Mouse (Mus musculus) mammary gland, adult 2 months (tissue): ENCODE data around the gene Gm10188. TPM values are rescaled to one million over a fixed set of nuclear protein-coding genes. Genes with fewer than 3 reads are reported as not detected.

ENCODE experiments used
- polyA plus RNA-seq: library from polyadenylated mRNA; depleted of rRNA; stranded (reverse); fragments of >200 nt; gene quantifications from 2 replicates; pipeline ENCODE4 v1.2.3, GENCODE M21; 2012; ENCODE audit warnings: low replicate concordance; rRNA removed

Gm10188 gene
- not detected in 2 replicates for polyA plus RNA-seq

DNA sequence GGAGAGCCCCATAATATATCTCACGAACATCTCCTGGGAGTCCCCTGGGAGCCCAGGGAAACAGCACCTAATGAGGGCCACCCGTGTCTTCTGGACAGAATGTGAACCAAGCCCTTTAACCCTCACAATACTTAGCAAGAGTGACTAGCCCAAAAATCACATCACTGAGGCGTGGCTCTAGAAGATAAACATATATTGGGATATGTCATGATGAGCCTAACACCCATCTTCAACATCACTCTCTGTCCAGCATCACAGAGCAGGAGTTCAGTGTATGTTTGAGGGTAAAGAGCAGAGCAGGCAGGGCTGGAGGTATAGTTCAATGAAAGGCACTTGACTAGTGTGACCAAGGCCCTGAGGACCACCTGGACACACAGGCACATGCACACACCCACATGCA, at the start of gene Gm10188:
Gene Gm10188, minus strand, starts transcription at position 101 of the 400 bp plus-strand sequence.

DNA sequence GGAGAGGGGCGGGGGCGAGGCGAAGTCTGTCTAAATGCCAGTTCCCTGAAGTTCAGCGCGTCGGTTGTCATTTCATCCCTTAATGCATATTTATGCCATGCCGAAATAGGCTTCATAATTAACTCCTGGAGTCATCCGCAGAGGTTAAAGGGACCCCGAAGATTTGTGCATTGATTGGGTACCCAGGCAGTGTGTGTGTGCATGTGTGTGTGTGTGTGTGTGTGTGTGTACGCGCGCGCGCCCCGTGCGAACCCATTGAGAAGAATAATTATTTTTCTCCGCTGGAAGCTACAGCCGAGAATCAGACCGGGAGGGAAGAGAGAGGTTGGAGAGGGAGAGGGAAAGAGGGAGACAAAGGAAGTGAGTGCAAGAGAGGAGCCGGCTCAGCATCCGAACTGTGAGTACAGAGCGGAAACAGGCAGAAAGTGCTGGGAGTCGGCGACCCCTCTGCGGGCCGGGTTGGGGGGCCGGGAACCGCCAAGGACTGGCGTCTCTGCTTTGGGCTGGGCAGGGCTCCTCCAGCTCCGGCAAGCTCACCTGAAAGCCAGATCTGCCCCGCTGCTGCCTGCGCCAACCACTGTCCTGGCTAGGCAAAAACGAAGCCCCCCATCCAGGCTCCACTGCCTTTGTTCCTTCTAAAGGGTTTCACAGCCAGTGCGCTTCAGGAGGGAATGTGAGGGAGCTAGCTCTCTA, 38.3 kb downstream of the Gm10188 start, which contains the start of the genes Lemd1 and AC124108.1:
Gene Lemd1, plus strand, starts transcription at position 339 of the 693 bp plus-strand sequence.
Gene AC124108.1, plus strand, starts transcription at position 365 of the 693 bp plus-strand sequence.

Other genes with a start within 250 kb of the Gm10188 start
- 28.4 and 31.0 TPM in 2 replicates for gene Elk4, start 222.2 kb downstream of the Gm10188 start, polyA plus RNA-seq
- 4.3 and 9.2 TPM in 2 replicates for gene Mfsd4a, start 161.7 kb downstream of the Gm10188 start, polyA plus RNA-seq
- 22.3 and 23.9 TPM in 2 replicates for gene Cdk18, start 90.1 kb downstream of the Gm10188 start, polyA plus RNA-seq
- gene Lemd1, start 38.3 kb downstream of the Gm10188 start, polyA plus RNA-seq = not detected in 2 replicates
- 0.04 TPM in 1 of 2 replicates, not detected in the other for gene AC124108.1, start 38.3 kb downstream of the Gm10188 start, polyA plus RNA-seq
- gene Klhdc8a, start 68.9 kb upstream of the Gm10188 start, polyA plus RNA-seq = 0.22 and 0.30 TPM in 2 replicates
- gene Nuak2, start 86.4 kb upstream of the Gm10188 start, polyA plus RNA-seq = 9.0 and 14.4 TPM in 2 replicates
- 16.7 and 21.7 TPM in 2 replicates for gene Tmcc2, start 161.5 kb upstream of the Gm10188 start, polyA plus RNA-seq
- 11.2 and 14.3 TPM in 2 replicates for gene Dstyk, start 187.8 kb upstream of the Gm10188 start, polyA plus RNA-seq
- gene Rbbp5, start 247.6 kb upstream of the Gm10188 start, polyA plus RNA-seq = 9.4 and 25.5 TPM in 2 replicates